ENCODE assay signal across 18 mouse cellular contexts in the genomic region with DNA sequence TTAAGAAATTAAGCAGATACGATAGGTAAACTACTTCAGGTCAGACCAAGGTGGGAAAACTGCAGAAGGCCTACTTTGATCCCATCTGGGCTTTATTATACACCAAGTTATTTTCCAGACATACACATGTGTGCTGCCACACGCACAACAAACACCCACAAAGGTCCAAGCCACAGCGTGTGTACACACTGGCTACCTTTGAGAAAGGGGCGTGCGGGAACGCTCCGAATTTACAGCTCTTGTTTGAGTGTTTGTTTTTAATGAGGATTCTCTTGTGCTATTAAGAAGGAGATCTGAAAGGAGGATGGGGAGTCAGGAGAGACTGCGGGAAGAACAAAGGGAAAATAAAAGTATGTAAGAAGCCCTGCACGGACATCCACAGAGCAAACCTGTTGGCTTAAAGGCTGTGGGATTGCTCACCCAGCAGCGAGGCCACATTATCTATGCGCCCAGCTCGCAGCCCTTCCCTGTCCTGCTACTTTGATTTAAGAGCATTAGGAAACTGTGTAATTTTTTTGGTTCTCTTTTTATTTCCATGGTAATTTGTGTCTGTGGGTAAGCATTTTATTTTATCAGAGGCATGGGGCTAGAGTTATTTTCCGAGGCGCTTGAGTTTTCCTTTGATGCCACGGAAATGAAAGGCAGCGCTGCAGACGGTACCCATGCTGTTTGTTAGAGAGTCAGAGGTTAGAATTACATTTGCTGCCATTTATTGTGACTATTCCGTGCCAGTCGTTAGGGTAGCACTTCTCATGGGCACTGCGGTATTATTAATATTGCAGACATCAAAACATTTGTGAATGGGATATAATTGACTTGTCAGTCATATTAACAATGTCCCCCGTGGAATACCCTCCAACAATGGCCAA.
DNase-seq lines count a peak whose midpoint lies in the region; ATAC-seq and TF ChIP-seq lines count a peak whose summit lies in the region.
"Had no signal": no experiment of that assay in that cellular context is flagged by ENCODE, and none has a peak within 500 bp of the region (broad histone marks: within the 10 kb centered on the region; RNA-seq: fewer than 3 reads in every experiment).

No protein-coding gene starts in this region.

- no peak for TF ChIP-seq CTCF in stomach, postnatal 0 days (IDR thresholded peaks at IDR 0.05; ENCODE audit: low read depth)

- no peak overlapping the region for H3K9ac ChIP-seq in neural tube, embryonic 12.5 days
- no peak overlapping the region for H3K9ac ChIP-seq in forebrain, embryonic 16.5 days (replicated peaks; ENCODE audit: low read depth, low read length)
- no peak overlapping the region for H3K9ac ChIP-seq in midbrain, embryonic 12.5 days (replicated peaks)
- no peak overlapping the region for H3K9ac ChIP-seq in neural tube, embryonic 15.5 days (replicated peaks)
- H3K9ac ChIP-seq in stomach, postnatal 0 days (ENCODE audit: low read length): no peak overlapping the region
- H3K9ac ChIP-seq: liver, embryonic 12.5 days; lung, embryonic 14.5 days had no signal

- H3K4me2 ChIP-seq in neural tube, embryonic 12.5 days (replicated peaks): 0 out of 2 replicates have a peak overlapping the region, but pooled peaks have one; percentile 8
- H3K4me2 ChIP-seq in forebrain, embryonic 16.5 days (ENCODE audit: low read length): no peak overlapping the region
- H3K4me2 ChIP-seq in midbrain, embryonic 12.5 days (replicated peaks): peak overlapping the region; percentile 34
- peak overlapping the region; percentile 16 for H3K4me2 ChIP-seq in neural tube, embryonic 15.5 days
- no peak overlapping the region for H3K4me2 ChIP-seq in stomach, postnatal 0 days (replicated peaks; ENCODE audit: low read depth)
- H3K4me2 ChIP-seq: liver, embryonic 12.5 days; lung, embryonic 14.5 days had no signal

- 44% methylated on average over 21 of the region's 21 CpGs for WGBS in neural tube, embryonic 12.5 days
- WGBS in forebrain, embryonic 16.5 days: 37% methylated on average over 21 of the region's 21 CpGs
- 52% methylated on average over 21 of the region's 21 CpGs for WGBS in midbrain, embryonic 12.5 days
- 35% methylated on average over 21 of the region's 21 CpGs for WGBS in neural tube, embryonic 15.5 days
- 77% methylated on average over 21 of the region's 21 CpGs for WGBS in stomach, postnatal 0 days

- H3K27ac ChIP-seq in neural tube, embryonic 12.5 days: no peak overlapping the region
- no peak overlapping the region for H3K27ac ChIP-seq in forebrain, embryonic 16.5 days (ENCODE audit: low read length)
- H3K27ac ChIP-seq in midbrain, embryonic 12.5 days (replicated peaks): peak overlapping the region; percentile 30; the same call in 1 of the 2 replicates
- H3K27ac ChIP-seq in neural tube, embryonic 15.5 days (replicated peaks): no peak overlapping the region
- H3K27ac ChIP-seq in stomach, postnatal 0 days (replicated peaks): no peak overlapping the region
- H3K27ac ChIP-seq: liver, embryonic 12.5 days had no signal

- H3K4me3 ChIP-seq in neural tube, embryonic 12.5 days: no peak overlapping the region
- no peak overlapping the region for H3K4me3 ChIP-seq in forebrain, embryonic 16.5 days (replicated peaks; ENCODE audit: low read length)
- no peak overlapping the region for H3K4me3 ChIP-seq in midbrain, embryonic 12.5 days
- no peak overlapping the region for H3K4me3 ChIP-seq in neural tube, embryonic 15.5 days (replicated peaks)
- no peak overlapping the region for H3K4me3 ChIP-seq in stomach, postnatal 0 days (ENCODE audit: low read depth, low read length)
- H3K4me3 ChIP-seq: liver, embryonic 12.5 days had no signal

- H3K9me3 ChIP-seq in neural tube, embryonic 12.5 days: peaks cover 5% of the 10 kb centered on the region
- H3K9me3 ChIP-seq in forebrain, embryonic 16.5 days (ENCODE audit: control insufficient read depth, low read length): peaks cover 9% of the 10 kb centered on the region
- peaks cover 3% of the 10 kb centered on the region; the same call in 1 of the 2 replicates for H3K9me3 ChIP-seq in midbrain, embryonic 12.5 days
- peaks cover 5% of the 10 kb centered on the region; the same call in 1 of the 2 replicates for H3K9me3 ChIP-seq in neural tube, embryonic 15.5 days (replicated peaks)
- no peaks in the 10 kb centered on the region for H3K9me3 ChIP-seq in stomach, postnatal 0 days (ENCODE audit: control insufficient read depth, low read length)
- H3K9me3 ChIP-seq: liver, embryonic 12.5 days had no signal

- 0 out of 2 replicates have a peak, but pooled peaks cover 3% of the 10 kb centered on the region for H3K27me3 ChIP-seq in neural tube, embryonic 12.5 days (replicated peaks)
- 0 out of 2 replicates have a peak, but pooled peaks cover 3% of the 10 kb centered on the region for H3K27me3 ChIP-seq in forebrain, embryonic 16.5 days (replicated peaks; ENCODE audit: control insufficient read depth, insufficient read depth, low read length)
- H3K27me3 ChIP-seq in midbrain, embryonic 12.5 days: 0 out of 2 replicates have a peak, but pooled peaks cover 3% of the 10 kb centered on the region
- H3K27me3 ChIP-seq in neural tube, embryonic 15.5 days (replicated peaks): no peaks in the 10 kb centered on the region
- H3K27me3 ChIP-seq in stomach, postnatal 0 days (ENCODE audit: control insufficient read depth, insufficient read depth, low read length): no peaks in the 10 kb centered on the region
- H3K27me3 ChIP-seq: liver, embryonic 12.5 days had no signal

- ATAC-seq in neural tube, embryonic 12.5 days (ENCODE audit: low FRiP score, low read depth): no peak
- peak; percentile 62 for ATAC-seq in forebrain, embryonic 16.5 days
- ATAC-seq in midbrain, embryonic 12.5 days (ENCODE audit: low FRiP score, low read depth): peak; percentile 54; the same call in 1 of the 2 replicates
- no peak for ATAC-seq in neural tube, embryonic 15.5 days (ENCODE audit: low FRiP score)
- no peak for ATAC-seq in stomach, postnatal 0 days (ENCODE audit: low FRiP score, low TSS enrichment)
- ATAC-seq: liver, embryonic 12.5 days had no signal

- H3K36me3 ChIP-seq in neural tube, embryonic 12.5 days: no peaks in the 10 kb centered on the region
- no peaks in the 10 kb centered on the region for H3K36me3 ChIP-seq in forebrain, embryonic 16.5 days (ENCODE audit: control insufficient read depth, insufficient read depth)
- no peaks in the 10 kb centered on the region for H3K36me3 ChIP-seq in midbrain, embryonic 12.5 days
- H3K36me3 ChIP-seq in neural tube, embryonic 15.5 days: no peaks in the 10 kb centered on the region
- no peaks in the 10 kb centered on the region for H3K36me3 ChIP-seq in stomach, postnatal 0 days (ENCODE audit: control insufficient read depth, insufficient read depth, low read length)
- H3K36me3 ChIP-seq: liver, embryonic 12.5 days had no signal

- no peak for DNase-seq in neural tube, embryonic 10.5 days (ENCODE audit: extremely low spot score, low spot score)
- DNase-seq in spleen, postnatal 10 days (ENCODE audit: low spot score in 2 of 2): no peak
- DNase-seq in gastrocnemius, postnatal 4 days (ENCODE audit: low spot score in 2 of 2): no peak
- DNase-seq in stomach, postnatal 0 days (ENCODE audit: low spot score): no peak
- DNase-seq: cerebellum, adult 11 months; cerebellum, postnatal 14 days; heart, postnatal 10 days; kidney, adult 9 months; kidney, postnatal 36 days; layer of hippocampus, adult 9-11 months; lung, embryonic 14.5 days; lung, postnatal 4 days; thymus, postnatal 4 days had no signal

- no peaks in the 10 kb centered on the region for H3K4me1 ChIP-seq in neural tube, embryonic 12.5 days
- no peaks in the 10 kb centered on the region for H3K4me1 ChIP-seq in forebrain, embryonic 16.5 days (replicated peaks; ENCODE audit: control insufficient read depth, insufficient read depth, low read length)
- peaks cover 12% of the 10 kb centered on the region for H3K4me1 ChIP-seq in midbrain, embryonic 12.5 days
- H3K4me1 ChIP-seq in neural tube, embryonic 15.5 days: peaks cover 3% of the 10 kb centered on the region; the same call in 1 of the 2 replicates
- H3K4me1 ChIP-seq in stomach, postnatal 0 days (replicated peaks; ENCODE audit: control insufficient read depth, insufficient read depth): no peaks in the 10 kb centered on the region
- H3K4me1 ChIP-seq: liver, embryonic 12.5 days had no signal

- no peak for TF ChIP-seq EP300 in stomach, postnatal 0 days (optimal IDR thresholded peaks at IDR 0.05)

Comparison
In these comparisons a context has a peak if more than half of its experiments do, and no peak if none do; other contexts are left out.
1. ATAC-seq: peak in forebrain, embryonic 16.5 days (single experiment) and midbrain, embryonic 12.5 days (single experiment); none in neural tube, embryonic 12.5 days (single experiment), neural tube, embryonic 15.5 days (single experiment) and stomach, postnatal 0 days (single experiment).
2. H3K4me2 ChIP-seq: peak in neural tube, embryonic 12.5 days (single experiment), midbrain, embryonic 12.5 days (single experiment) and neural tube, embryonic 15.5 days (single experiment); none in forebrain, embryonic 16.5 days (single experiment) and stomach, postnatal 0 days (single experiment).